Mouse (Mus musculus) stomach, embryonic 14.5 days (tissue): ENCODE results near the gene Slc30a3. TPM values are rescaled to one million over a fixed set of nuclear protein-coding genes. Genes with fewer than 3 reads are reported as not detected.

Experiments used
- polyA plus RNA-seq: library from polyadenylated mRNA; unstranded; fragments of >200 nt; fragmentation: Nextera tagmentation; extraction: Ambion mirVana; gene quantifications from 2 replicates; pipeline ENCODE4 v1.2.1, GENCODE M21; 2014

Gene Slc30a3
- polyA plus RNA-seq, 1 experiment from 2014 or later, result 0.30 TPM

Other genes starting within 250 kb of the Slc30a3 start
- gene Tmem214, start 240.2 kb downstream of the Slc30a3 start, polyA plus RNA-seq, result 58.6 and 68.7 TPM in 2 replicates
- gene Agbl5, start 219.5 kb downstream of the Slc30a3 start, polyA plus RNA-seq, result 27.5 and 34.0 TPM in 2 replicates
- 476 and 515 TPM in 2 replicates for gene Ost4, start 200.4 kb downstream of the Slc30a3 start, polyA plus RNA-seq
- 208 and 230 TPM in 2 replicates for gene Emilin1, start 194.8 kb downstream of the Slc30a3 start, polyA plus RNA-seq
- 19.2 and 24.2 TPM in 2 replicates for gene Khk, start 186.8 kb downstream of the Slc30a3 start, polyA plus RNA-seq
- 5.7 and 6.4 TPM in 2 replicates for gene Cgref1, start 162.6 kb downstream of the Slc30a3 start, polyA plus RNA-seq
- gene Preb, start 147.9 kb downstream of the Slc30a3 start, polyA plus RNA-seq, result 102 and 104 TPM in 2 replicates
- 0.50 and 0.55 TPM in 2 replicates for gene Tcf23, start 139.6 kb downstream of the Slc30a3 start, polyA plus RNA-seq
- gene Atraid, start 59.9 kb downstream of the Slc30a3 start, polyA plus RNA-seq, result 173 and 186 TPM in 2 replicates
- gene Slc5a6, start 59.3 kb downstream of the Slc30a3 start, polyA plus RNA-seq, result 9.2 and 9.7 TPM in 2 replicates
- gene Cad, start 53.5 kb downstream of the Slc30a3 start, polyA plus RNA-seq, result 21.7 and 26.3 TPM in 2 replicates
- gene Dnajc5g, start 2.0 kb downstream of the Slc30a3 start, polyA plus RNA-seq, result not detected in 2 replicates
- not detected in 2 replicates for gene Trim54, start 8.5 kb upstream of the Slc30a3 start, polyA plus RNA-seq
- not detected in 2 replicates for gene Ucn, start 30.6 kb upstream of the Slc30a3 start, polyA plus RNA-seq
- 69.8 and 72.3 TPM in 2 replicates for gene Mpv17, start 46.0 kb upstream of the Slc30a3 start, polyA plus RNA-seq
- gene Gm29609, start 71.7 kb upstream of the Slc30a3 start, polyA plus RNA-seq, result 1.1 and 1.8 TPM in 2 replicates
- 63.2 and 77.7 TPM in 2 replicates for gene Gtf3c2, start 71.9 kb upstream of the Slc30a3 start, polyA plus RNA-seq
- 123 and 125 TPM in 2 replicates for gene Snx17, start 85.0 kb upstream of the Slc30a3 start, polyA plus RNA-seq
- 52.5 and 60.2 TPM in 2 replicates for gene Eif2b4, start 85.2 kb upstream of the Slc30a3 start, polyA plus RNA-seq
- gene Zfp513, start 94.1 kb upstream of the Slc30a3 start, polyA plus RNA-seq, result 5.1 and 5.6 TPM in 2 replicates
- gene Ppm1g, start 112.5 kb upstream of the Slc30a3 start, polyA plus RNA-seq, result 108 and 112 TPM in 2 replicates
- 168 and 169 TPM in 2 replicates for gene Nrbp1, start 132.6 kb upstream of the Slc30a3 start, polyA plus RNA-seq
- 0.51 and 1.0 TPM in 2 replicates for gene Gm9970, start 133.0 kb upstream of the Slc30a3 start, polyA plus RNA-seq
- gene Krtcap3, start 143.5 kb upstream of the Slc30a3 start, polyA plus RNA-seq, result 63.6 and 68.9 TPM in 2 replicates
- gene Ift172, start 182.9 kb upstream of the Slc30a3 start, polyA plus RNA-seq, result 35.5 and 41.4 TPM in 2 replicates
- gene Fndc4, start 187.8 kb upstream of the Slc30a3 start, polyA plus RNA-seq, result 44.4 and 46.0 TPM in 2 replicates
- gene Gckr, start 189.2 kb upstream of the Slc30a3 start, polyA plus RNA-seq, result 0.32 TPM in 1 of 2 replicates, not detected in the other